Mouse (Mus musculus) lung, adult 2 months (tissue): Measurements from ENCODE around the gene Ripk1. TPM values are rescaled to one million over a fixed set of nuclear protein-coding genes. Genes with fewer than 3 reads are reported as not detected.
A peak's percentile ranks its signal among the peaks of the same experiment; 100 is the strongest.

Source experiments
- DNase-seq: peaks from one replicate; pipeline ENCODE4 v3.0.0; 2022
- H3K4me1 ChIP-seq: fragments of 200-500 bp; 2 replicates; pipeline ENCODE4 v1.6.1; 2011; ENCODE audit warnings: low read length; ENCODE audit not compliant: control insufficient read depth, insufficient read depth
- H3K4me3 ChIP-seq: fragments of 200-500 bp; replicated peaks from 2 replicates; pipeline ENCODE3; 2011; ENCODE audit warnings: low read depth, mild to moderate bottlenecking, control low read depth, low read length; ENCODE audit errors: extremely low read depth
- CTCF ChIP-seq: fragments of 200-500 bp; IDR thresholded peaks from 2 replicates; pipeline ENCODE4 v1.5.1; 2011; ENCODE audit warnings: mild to moderate bottlenecking, low read length, control low read depth; ENCODE audit not compliant: insufficient read depth
- POLR2A ChIP-seq: fragments of 200-500 bp; IDR thresholded peaks from 2 replicates; pipeline ENCODE4 v1.6.1; 2011; ENCODE audit warnings: low read depth, mild to moderate bottlenecking, control low read depth, low read length, borderline replicate concordance; ENCODE audit errors: extremely low read depth
- WGBS: fragments of 180-500 bp; shearing (Covaris S2); methylation state at CpG from one replicate; pipeline ENCODE4 v1.1.7; 2018; 5-methylcytosine and 5-hydroxymethylcytosine counted together
- polyA plus RNA-seq: library from polyadenylated mRNA; depleted of rRNA; stranded (reverse); fragments of >200 nt; gene quantifications from 2 replicates; pipeline ENCODE4 v1.2.3, GENCODE M21; 2012

Gene Ripk1
- polyA plus RNA-seq, 1 experiment = 10.8 TPM

- TF ChIP-seq POLR2A (no peak), CTCF (no peak)
- WGBS = 33% methylated on average over 5 of the region's 5 CpGs
- peak overlapping the region; percentile 96 for H3K4me3 ChIP-seq
- H3K4me1 ChIP-seq = peaks cover 6% of the 10 kb centered on the region; the same call in 1 of the 2 replicates
- DNase-seq = no peak
These were observed 35.9 kb downstream of the Ripk1 start for GRCm38 (mm10) chr13:34038056-34038432.

- H3K4me1 ChIP-seq = peaks cover 6% of the 10 kb centered on the region; the same call in 1 of the 2 replicates
- no peak overlapping the region for H3K4me3 ChIP-seq
- no peak for TF ChIP-seq CTCF
- TF ChIP-seq POLR2A = no peak
- no peak for DNase-seq
- WGBS = 53% methylated on average over 8 of the region's 8 CpGs
These were observed 36.8 kb downstream of the Ripk1 start for GRCm38 (mm10) chr13:34038901-34039341.

- H3K4me3 ChIP-seq = no peak overlapping the region
- DNase-seq = no peak
- H3K4me1 ChIP-seq = peaks cover 6% of the 10 kb centered on the region; the same call in 1 of the 2 replicates
- TF ChIP-seq CTCF = no peak
- TF ChIP-seq POLR2A = no peak
- 99% methylated on average over 3 of the region's 3 CpGs for WGBS
These were observed 37.9 kb downstream of the Ripk1 start for GRCm38 (mm10) chr13:34040091-34040490.

DNA sequence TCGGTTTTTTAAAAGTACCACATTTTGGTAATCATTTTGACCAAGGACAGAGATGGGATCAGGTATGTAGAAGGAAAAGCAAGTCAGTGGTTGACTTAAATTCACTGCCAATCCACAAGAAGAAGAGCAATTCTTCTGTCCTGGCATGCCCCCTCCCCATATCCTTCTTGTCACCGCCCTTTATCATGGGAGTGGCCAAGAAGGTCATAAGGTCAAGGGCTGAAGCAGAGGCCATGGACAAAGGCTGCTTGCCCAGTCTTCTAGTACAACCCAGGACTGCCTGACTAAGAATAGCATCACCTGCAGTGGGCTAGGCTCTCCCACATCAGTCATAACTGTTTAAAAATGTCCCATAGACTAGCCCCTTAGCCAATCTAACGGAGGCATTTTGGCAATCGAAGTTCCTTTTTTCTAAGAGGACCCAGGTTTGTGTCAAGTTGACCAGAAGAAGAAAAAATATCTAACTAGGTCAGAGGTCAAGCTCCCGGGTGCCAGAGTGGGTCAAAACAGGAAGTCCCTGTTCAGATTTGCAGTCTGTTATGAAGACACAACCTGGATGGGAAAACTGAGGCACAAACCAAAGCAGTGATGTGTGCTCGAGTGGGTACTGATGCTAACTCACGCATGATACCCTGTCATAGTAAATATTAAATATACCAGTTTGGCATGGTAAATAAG lies 41.7 kb downstream of the Ripk1 start:
- DNase-seq = no peak
- TF ChIP-seq CTCF = no peak
- no peak for TF ChIP-seq POLR2A
- H3K4me1 ChIP-seq = peaks cover 2% of the 10 kb centered on the region; the same call in 1 of the 2 replicates
- H3K4me3 ChIP-seq = no peak overlapping the region
- 63% methylated on average over 7 of the region's 7 CpGs for WGBS

GRCm38 (mm10) chr13:34045511-34046249 lies 43.5 kb downstream of the Ripk1 start:
- 56% methylated on average over 5 of the region's 5 CpGs for WGBS
- H3K4me1 ChIP-seq = no peaks in the 10 kb centered on the region
- DNase-seq = no peak
- no peak for TF ChIP-seq POLR2A
- TF ChIP-seq CTCF = no peak
- no peak overlapping the region for H3K4me3 ChIP-seq

DNA sequence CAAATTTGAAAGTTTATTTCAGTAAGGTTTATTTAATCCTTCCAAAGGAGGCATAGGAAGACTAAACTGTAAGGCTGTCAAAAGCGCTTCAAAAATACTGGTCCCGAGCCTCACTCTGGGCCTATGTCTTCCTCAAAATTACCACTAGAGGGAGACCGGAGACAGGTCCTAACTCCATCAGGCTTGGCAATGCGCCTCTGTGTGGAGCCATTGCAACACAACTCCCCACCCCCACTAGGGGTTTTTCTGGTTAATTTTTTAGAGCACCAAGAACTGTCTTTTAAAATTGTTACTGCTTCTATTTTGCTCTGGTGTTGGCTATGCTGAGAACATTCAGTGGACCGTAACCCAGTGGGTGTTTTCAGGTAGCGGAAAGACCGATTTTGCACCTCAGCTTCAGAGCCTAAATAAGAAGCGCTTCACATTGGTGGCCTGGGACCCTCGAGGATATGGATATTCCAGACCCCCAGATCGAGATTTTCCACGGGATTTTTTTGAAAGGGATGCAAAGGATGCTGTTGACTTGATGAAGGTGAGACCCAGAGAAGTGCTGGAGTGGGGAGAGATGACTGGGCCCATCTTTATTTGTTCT lies 44.4 kb downstream of the Ripk1 start:
- H3K4me1 ChIP-seq = no peaks in the 10 kb centered on the region
- WGBS = 42% methylated on average over 11 of the region's 11 CpGs
- peak; percentile 87 for TF ChIP-seq CTCF
- TF ChIP-seq POLR2A = no peak
- DNase-seq = peak; percentile 62
- H3K4me3 ChIP-seq = no peak overlapping the region

DNA sequence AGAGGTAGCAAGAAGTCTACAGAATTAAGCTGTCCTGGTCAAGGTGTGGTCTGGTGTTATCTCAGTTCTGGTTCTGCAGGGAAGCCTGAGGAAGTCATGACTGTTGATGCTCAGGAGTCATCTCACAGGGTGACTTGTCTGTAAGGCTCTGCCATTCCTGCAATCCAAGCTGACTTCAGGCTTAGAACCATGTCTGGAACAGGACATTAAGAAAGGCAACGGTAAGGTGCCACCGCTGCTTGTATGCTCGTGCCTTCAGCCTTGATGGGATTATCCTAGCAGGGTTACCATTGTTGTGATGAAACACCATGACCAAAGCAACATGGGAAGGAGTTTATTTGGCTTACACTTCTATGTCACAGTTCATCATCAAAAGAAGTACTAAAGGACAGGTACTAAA lies 45.4 kb downstream of the Ripk1 start:
- TF ChIP-seq CTCF (no peak), POLR2A (no peak)
- DNase-seq = no peak
- Histone ChIP-seq H3K4me3 (no peak overlapping the region), H3K4me1 (no peaks in the 10 kb centered on the region; the same call in 1 of the 2 replicates)
- WGBS = 92% methylated on average over 3 of the region's 3 CpGs

DNA sequence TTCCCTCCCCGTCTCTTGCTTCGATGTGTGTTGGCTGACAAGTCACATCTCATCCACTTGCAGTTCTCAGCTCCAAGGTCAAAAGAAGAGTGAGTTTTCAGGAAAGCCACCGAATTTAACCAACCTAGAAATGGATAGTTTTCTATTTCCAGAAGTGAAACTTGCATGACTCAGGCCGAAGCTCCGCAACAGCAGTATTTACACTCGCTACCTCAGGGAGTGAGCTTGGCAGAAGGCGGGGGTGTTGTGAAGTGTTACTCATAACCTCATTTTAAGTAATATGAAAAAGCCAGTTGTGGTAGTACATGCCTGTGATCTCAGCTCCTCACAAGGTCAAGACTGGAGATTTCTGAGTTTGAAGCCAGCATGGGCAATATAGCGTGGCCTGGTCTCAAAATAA lies 48.3 kb downstream of the Ripk1 start:
- DNase-seq = no peak
- Histone ChIP-seq H3K4me3 (no peak overlapping the region), H3K4me1 (peaks cover 2% of the 10 kb centered on the region; the same call in 1 of the 2 replicates)
- WGBS = 77% methylated on average over 8 of the region's 8 CpGs
- no peak for TF ChIP-seq CTCF
- TF ChIP-seq POLR2A = no peak

GRCm38 (mm10) chr13:34051692-34052091 lies 49.5 kb downstream of the Ripk1 start:
- WGBS = 70% methylated on average over 3 of the region's 3 CpGs
- DNase-seq = no peak
- TF ChIP-seq POLR2A (no peak), CTCF (no peak)

More at GRCm38 (mm10) chr13:34051692-34052091, 49.5 kb downstream of the Ripk1 start:
- Histone ChIP-seq H3K4me1 (peaks cover 2% of the 10 kb centered on the region; the same call in 1 of the 2 replicates), H3K4me3 (no peak overlapping the region)
